Mouse (Mus musculus) activated CD4-positive, CD25-positive, alpha-beta regulatory T cell (primary cell): Measurements from ENCODE around the gene Taco1. TPM values are rescaled to one million over a fixed set of nuclear protein-coding genes. Genes with fewer than 3 reads are reported as not detected.

ENCODE experiments used
- polyA plus RNA-seq, 2 experiments: library from polyadenylated mRNA; unstranded; fragments of 100-300 nt; shearing (Covaris generic); gene quantifications; one replicate each; pipeline ENCODE4 v1.2.1; 2017

Gene Taco1
- 10 to 100 TPM; 14.3 to 15.8 TPM for polyA plus RNA-seq

GRCm38 (mm10) chr11:106065923-106066571, at the start of gene Taco1:
TSS of gene Taco1 (plus strand) at chr11:106066061.

GRCm38 (mm10) chr11:106036548-106037417, 29.1 kb upstream of the Taco1 start, which contains the start of gene Dcaf7:
TSS of gene Dcaf7 (plus strand) at chr11:106036872.

GRCm38 (mm10) chr11:106083708-106084701, 18.1 kb downstream of the Taco1 start, which contains the start of gene Map3k3:
TSS of gene Map3k3 (plus strand) at chr11:106084613.

Other genes with a start within 250 kb of the Taco1 start
- gene Cyb561, start 112.7 kb upstream of the Taco1 start, polyA plus RNA-seq: 1 to 10 TPM in 1 of 2 experiments, under 1 TPM in 1; 0.65 to 1.6 TPM
- under 1 TPM; 0.30 to 0.34 TPM for gene Ace, start 98.1 kb upstream of the Taco1 start, polyA plus RNA-seq
- gene Ace3, start 71.4 kb upstream of the Taco1 start, polyA plus RNA-seq: under 1 TPM in 1 of 2 experiments, not detected in 1; 0.07 TPM
- under 1 TPM; 0.05 TPM for gene Kcnh6, start 57.9 kb upstream of the Taco1 start, polyA plus RNA-seq
- 10 to 100 TPM; 51.8 to 78.4 TPM for gene Dcaf7, start 29.2 kb upstream of the Taco1 start, polyA plus RNA-seq
- 10 to 100 TPM; 51.2 to 76.6 TPM for gene Map3k3, start 18.6 kb downstream of the Taco1 start, polyA plus RNA-seq
- 1 to 10 TPM; 1.3 to 2.4 TPM for gene Gm10840, start 94.8 kb downstream of the Taco1 start, polyA plus RNA-seq
- gene Limd2, start 94.8 kb downstream of the Taco1 start, polyA plus RNA-seq: 1,000 to 10,000 TPM; 1,468 to 2,043 TPM
- 10 to 100 TPM; 25.7 to 29.6 TPM for gene Strada, start 136.1 kb downstream of the Taco1 start, polyA plus RNA-seq
- 10 to 100 TPM; 92.0 to 94.0 TPM for gene Ccdc47, start 150.3 kb downstream of the Taco1 start, polyA plus RNA-seq
- 10 to 100 TPM; 68.5 to 81.4 TPM for gene Ddx42, start 150.9 kb downstream of the Taco1 start, polyA plus RNA-seq
- 10 to 100 TPM; 41.8 to 72.1 TPM for gene Ftsj3, start 190.0 kb downstream of the Taco1 start, polyA plus RNA-seq
- gene Psmc5, start 190.1 kb downstream of the Taco1 start, polyA plus RNA-seq: 100 to 1,000 TPM; 169 to 199 TPM
- gene Smarcd2, start 206.9 kb downstream of the Taco1 start, polyA plus RNA-seq: 100 to 1,000 TPM; 132 to 161 TPM
- gene Tcam1, start 210.6 kb downstream of the Taco1 start, polyA plus RNA-seq: under 1 TPM; 0.05 to 0.17 TPM
- gene Gh, start 235.8 kb downstream of the Taco1 start, polyA plus RNA-seq: not detected
- 10 to 100 TPM; 32.3 to 47.4 TPM for gene Cd79b, start 248.7 kb downstream of the Taco1 start, polyA plus RNA-seq